Mouse (Mus musculus) cerebellum, postnatal 4 days (tissue): Measurements from ENCODE around the gene Ccl25.
A peak's percentile ranks its signal among the peaks of the same experiment; 100 is the strongest.

Experiments used
- DNase-seq, 2 experiments: peaks; one replicate each; pipeline ENCODE4 v3.0.0; 2022; ENCODE audit warnings: low spot score in 2 of 2, mixed read lengths in 1 of 2

Ccl25 gene

GRCm38 (mm10) chr8:4324983-4325750, at the start of gene Ccl25, which contains the start of gene Elavl1:
Gene Ccl25 (plus strand): TSS chr8:4325210.
Gene Elavl1 (minus strand): TSS chr8:4325413.
- DNase-seq, result peak; percentile 96 to 98

DNA sequence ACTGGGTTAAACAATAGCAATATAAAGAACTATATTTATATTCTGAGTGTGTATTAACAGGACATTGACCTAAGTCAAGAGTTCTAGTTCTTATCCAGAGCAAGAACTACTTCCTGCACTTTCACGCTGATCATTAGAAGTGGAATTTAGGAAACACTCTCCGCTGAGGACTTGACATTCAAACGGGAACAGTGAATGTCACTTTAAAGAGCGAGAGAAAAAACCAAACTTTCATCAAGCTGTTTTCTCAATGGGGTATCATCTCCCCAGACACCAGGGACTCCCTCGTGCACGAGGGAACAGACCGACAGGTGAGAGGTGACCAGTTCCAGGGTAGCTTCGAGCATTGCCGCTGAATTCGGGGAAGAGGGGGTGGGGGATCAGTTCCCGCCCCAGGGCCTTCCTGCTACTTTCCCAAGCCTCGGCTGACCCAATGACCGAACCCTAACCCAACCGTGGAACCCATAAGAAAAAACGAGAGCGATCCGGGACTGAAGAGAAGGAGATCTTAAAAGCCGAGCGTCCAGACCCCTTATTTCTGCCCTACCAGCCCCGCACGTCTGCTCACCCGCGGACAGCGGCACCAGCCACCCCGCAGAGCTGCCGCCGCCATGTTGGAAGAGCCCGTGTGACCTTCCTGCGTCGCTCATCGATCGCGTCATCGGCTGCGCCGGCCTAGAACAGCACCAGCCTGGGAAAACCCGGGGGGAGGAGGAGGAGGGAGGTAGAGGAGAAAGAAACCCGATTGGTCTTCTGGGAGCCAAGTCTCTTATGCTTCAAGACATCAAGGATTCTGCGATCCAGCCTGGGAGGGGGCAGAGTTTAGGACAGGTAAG, 49.5 kb upstream of the Ccl25 start, which contains the start of gene Timm44:
TSS of gene Timm44 (minus strand) at position 639 of the 836 bp plus-strand sequence.
- DNase-seq, result peak; percentile 93 to 96

DNA sequence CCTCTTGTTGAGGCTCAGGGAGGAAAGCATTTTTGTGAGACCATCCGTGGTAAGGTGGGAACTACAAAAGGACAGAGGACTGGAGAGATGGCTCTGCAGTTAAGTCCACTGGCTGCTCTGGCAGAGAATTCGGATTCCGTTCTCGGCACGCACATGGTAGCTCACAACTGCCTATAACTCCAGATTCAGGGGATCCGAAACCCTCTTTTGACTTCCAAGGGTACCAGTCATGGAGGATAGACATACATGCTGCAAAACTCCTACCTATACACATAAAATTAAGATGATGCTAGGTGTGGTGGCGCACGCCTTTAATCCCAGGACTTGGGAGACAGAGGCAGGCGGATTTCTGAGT, 48.9 kb upstream of the Ccl25 start:
- no peak for DNase-seq

GRCm38 (mm10) chr8:4292738-4293137, 32.3 kb upstream of the Ccl25 start:
- DNase-seq, result no peak

DNA sequence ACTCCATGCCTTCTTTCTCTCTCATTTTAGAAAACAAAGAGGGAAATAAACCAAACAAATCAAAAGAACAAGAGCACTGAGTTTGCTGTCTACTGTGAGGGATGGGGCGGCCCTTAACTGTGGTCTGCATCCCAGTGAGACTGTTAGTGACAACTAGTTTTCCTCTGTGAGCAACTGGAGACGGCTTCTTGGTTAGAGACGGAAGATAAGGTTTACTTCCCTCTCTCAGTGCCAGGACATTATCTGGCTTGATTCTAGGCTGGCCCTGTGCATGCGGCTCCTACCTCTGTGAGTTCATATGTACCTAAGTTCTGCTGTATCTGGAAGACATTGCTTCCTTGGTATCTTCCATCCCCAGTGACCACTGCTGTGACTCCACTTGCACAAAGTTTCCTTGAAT, 27.2 kb upstream of the Ccl25 start:
- DNase-seq, result no peak

- no peak for DNase-seq
Measured at GRCm38 (mm10) chr8:4304124-4304547, 20.9 kb upstream of the Ccl25 start.

DNA sequence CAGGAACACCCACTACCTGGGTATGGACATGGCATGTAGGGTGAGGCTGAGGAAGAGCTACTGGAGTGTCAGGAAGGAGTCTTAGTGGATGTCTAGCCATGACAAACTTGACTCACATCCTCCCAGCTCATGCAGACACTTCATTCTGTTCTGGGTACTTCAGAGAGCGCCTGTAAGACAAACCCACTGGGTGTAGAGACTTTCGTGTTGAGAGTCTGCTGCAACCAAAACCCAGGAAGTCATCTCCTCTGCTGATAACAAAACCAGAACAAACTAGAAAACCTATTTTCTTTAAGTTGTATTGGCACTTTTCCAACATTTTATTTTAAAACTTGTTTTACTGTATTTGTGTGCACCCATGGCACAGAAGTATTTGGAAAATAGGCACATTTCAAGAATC, 19.2 kb upstream of the Ccl25 start:
- DNase-seq, result no peak

GRCm38 (mm10) chr8:4312104-4312503, 12.9 kb upstream of the Ccl25 start:
- no peak for DNase-seq

GRCm38 (mm10) chr8:4313254-4314124, 11.5 kb upstream of the Ccl25 start:
- DNase-seq, result no peak

- DNase-seq, result no peak
Measured at GRCm38 (mm10) chr8:4314852-4315251, 10.2 kb upstream of the Ccl25 start.

GRCm38 (mm10) chr8:4318124-4318523, 6.9 kb upstream of the Ccl25 start:
- DNase-seq, result no peak

GRCm38 (mm10) chr8:4318796-4319572, 6.0 kb upstream of the Ccl25 start:
- DNase-seq, result no peak

- no peak for DNase-seq
Measured at GRCm38 (mm10) chr8:4319573-4319872, 5.5 kb upstream of the Ccl25 start.

DNA sequence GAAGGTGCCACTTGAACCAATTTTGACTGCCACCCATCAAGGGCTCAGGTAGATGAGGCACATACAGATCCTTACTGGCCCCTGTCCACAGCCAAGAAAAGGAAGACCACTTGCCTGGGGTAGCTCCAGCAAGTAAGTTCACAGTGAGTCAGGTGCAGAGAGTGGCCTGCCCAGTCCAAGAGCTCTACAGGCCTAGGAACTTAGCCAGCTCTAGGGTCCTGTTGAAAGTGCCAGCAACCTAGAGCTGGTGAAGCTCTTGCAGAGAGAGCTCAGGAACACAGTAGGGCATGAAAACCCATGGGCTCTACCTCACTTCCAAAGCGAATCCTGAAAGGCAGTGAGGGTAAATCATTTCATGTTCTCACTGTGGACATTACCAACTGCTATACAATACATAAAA, 4.6 kb upstream of the Ccl25 start:
- no peak for DNase-seq

GRCm38 (mm10) chr8:4321031-4321430, 4.0 kb upstream of the Ccl25 start:
- DNase-seq, result no peak

DNA sequence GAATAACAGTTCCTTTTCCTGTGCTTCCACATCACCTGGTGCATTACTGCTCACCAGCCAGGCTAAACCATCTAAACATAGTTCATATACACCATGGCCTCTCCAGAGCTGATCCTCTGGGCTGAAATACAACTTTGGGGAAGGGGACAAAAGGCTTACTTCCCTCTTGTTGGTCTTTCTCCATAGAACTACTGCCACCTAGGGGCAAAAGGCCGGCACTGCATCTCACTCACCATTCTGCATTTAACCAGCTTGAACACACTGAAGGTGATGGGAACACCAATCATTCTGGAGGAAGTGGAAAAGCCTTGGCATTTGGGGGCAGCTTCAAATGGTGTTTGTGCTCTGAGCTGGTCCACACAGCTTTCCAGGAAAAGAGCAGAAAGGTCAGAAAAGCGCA, 2.5 kb upstream of the Ccl25 start:
- peak; percentile 70 to 88 for DNase-seq

DNA sequence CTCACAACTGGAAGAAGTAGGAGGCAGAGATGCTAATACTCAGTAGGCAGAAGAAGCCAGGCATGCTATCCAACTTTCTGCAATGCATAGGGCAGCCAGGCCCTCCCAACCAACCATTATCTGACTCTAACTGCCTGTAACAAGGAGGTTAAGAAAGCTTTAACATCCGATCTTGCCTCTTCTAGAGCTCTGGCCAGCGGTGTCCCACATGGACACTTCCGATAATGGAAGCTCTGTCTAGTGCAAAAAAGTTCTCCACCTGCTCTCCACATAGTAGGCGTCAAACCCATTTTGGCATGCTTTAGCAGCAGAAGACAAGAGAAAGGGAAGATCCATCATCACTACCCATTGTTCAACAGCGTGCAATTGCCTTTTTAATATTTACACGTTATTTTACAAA, 1.1 kb upstream of the Ccl25 start:
- no peak for DNase-seq

DNA sequence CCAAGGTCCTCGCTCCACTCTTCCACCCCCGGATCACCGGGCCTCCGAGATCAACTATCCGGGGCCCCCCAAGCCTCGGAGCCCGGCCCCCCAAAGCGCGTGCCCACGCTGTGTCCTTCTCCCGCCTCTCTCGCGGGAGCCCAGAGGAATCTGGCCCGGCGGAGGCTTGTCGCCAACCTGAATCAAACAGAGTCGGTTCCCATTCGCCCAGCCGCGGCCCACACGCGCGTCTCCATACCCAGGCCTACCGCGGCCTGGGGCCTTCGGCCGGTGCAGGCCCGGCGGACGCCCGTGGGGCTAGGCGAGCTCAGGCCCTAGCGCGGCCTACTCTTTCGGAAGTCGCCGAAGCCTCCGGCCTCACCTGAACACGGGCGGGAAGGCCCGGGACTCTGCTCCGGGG, 485 bp upstream of the Ccl25 start:
- DNase-seq, result no peak

DNA sequence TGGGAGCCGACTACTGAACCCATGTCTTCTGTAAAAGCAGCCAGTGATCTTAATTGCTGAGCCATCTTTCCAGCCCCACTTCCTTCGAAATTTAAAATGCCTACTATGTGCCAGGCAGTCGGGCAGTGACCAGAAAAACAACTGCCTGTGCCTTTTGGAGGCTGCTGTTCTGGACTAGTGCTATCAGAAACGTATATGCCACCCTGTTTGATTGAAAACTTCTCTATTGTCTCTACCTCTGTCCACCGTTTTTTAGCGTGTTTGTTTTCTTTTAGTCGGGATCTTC, 684 bp downstream of the Ccl25 start:
- no peak for DNase-seq

GRCm38 (mm10) chr8:4329000-4329399, 4.0 kb downstream of the Ccl25 start:
- DNase-seq, result no peak

- no peak for DNase-seq
Measured at GRCm38 (mm10) chr8:4333966-4334365, 9.0 kb downstream of the Ccl25 start.

GRCm38 (mm10) chr8:4335678-4336077, 10.7 kb downstream of the Ccl25 start:
- DNase-seq, result no peak
